Mouse (Mus musculus): ENCODE data around the gene Trabd2b.

Trabd2b gene

GRCm38 (mm10) chr4:114648532-114649074, 242.1 kb downstream of the Trabd2b start:
- no peak for DNase-seq (ENCODE audit: low spot score)

GRCm38 (mm10) chr4:114650551-114650950, 244.0 kb downstream of the Trabd2b start:
- no peak for DNase-seq (ENCODE audit: low spot score)

DNA sequence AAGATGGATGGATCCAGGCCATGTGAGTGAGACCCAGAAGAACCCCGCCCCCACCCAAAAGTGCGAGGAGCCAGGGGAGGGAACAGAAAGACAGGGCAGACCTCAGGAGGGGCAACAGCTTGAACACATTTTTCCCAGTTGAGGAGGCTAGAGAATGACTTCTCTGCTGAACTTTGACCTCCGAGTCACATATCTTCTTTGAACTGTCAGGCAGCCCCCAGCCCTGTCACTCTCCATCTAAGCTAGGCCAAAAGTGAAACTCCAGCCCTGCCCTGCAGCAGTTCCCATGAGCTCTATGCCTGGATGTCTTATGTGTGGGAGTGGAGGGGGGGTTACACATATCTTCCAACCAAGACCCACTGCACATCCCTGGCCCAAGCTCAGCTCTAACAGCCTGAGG, 244.5 kb downstream of the Trabd2b start:
- DNase-seq (ENCODE audit: low spot score): no peak

GRCm38 (mm10) chr4:114651606-114652005, 245.1 kb downstream of the Trabd2b start:
- no peak for DNase-seq (ENCODE audit: low spot score)

DNA sequence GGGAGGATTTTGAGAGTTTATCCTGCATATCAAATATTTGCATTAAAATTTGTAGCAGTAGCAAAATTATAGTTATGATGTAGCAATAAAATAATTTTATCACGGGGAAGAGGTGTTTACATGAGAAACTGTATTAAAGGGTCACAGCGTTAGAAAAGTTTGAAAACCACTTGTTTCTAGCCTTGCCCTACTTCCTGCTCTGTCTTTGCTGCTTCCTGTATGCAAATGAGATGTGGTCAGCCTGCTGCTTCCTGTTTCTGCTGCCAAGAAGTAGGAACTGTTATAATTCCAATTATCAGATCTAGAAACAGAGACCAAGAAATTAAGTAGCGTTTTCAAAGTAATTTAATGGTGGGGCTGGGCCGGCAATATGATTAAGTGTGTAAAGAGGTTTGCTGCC, 245.9 kb downstream of the Trabd2b start:
- DNase-seq (ENCODE audit: low spot score): no peak

DNA sequence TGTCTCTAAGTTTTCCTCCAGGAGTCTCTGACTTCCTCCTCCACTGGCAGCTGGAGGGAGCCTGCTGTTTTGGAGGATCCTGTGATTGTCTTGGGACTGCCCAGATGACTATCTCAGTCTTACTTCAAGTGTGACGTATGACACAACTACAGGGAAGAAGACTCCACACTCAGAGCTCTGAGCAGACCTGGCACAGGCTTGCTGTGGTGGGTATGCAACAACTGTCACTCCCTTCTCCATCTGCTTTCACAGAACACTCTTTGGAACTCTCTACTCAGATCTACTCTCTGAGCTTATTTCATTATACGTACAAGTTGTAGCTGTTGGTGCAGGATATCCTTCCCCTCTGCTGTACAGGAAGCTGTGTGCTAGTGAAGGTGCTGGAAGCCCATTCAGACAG, 251.4 kb downstream of the Trabd2b start:
- no peak for DNase-seq (ENCODE audit: low spot score)

DNA sequence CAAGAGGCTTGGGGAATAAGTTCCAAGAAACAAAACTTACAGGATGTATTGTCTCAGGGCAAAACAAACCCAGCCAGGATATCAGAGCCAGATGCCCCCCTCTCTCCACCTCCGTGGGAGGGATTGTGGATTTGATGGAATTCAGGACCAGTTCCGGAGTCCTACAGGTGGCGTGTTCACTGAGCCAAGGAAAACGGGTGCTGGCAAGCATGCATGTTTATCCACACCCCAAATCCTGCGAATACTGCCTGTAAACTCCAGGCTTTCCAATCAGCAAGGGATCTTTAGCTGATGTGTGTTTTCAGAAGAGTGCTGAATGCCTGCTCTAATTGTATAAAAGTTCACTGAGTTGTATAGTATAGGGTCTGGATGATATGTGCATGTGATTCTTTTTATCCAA, 253.4 kb downstream of the Trabd2b start:
- DNase-seq (ENCODE audit: low spot score): no peak

DNA sequence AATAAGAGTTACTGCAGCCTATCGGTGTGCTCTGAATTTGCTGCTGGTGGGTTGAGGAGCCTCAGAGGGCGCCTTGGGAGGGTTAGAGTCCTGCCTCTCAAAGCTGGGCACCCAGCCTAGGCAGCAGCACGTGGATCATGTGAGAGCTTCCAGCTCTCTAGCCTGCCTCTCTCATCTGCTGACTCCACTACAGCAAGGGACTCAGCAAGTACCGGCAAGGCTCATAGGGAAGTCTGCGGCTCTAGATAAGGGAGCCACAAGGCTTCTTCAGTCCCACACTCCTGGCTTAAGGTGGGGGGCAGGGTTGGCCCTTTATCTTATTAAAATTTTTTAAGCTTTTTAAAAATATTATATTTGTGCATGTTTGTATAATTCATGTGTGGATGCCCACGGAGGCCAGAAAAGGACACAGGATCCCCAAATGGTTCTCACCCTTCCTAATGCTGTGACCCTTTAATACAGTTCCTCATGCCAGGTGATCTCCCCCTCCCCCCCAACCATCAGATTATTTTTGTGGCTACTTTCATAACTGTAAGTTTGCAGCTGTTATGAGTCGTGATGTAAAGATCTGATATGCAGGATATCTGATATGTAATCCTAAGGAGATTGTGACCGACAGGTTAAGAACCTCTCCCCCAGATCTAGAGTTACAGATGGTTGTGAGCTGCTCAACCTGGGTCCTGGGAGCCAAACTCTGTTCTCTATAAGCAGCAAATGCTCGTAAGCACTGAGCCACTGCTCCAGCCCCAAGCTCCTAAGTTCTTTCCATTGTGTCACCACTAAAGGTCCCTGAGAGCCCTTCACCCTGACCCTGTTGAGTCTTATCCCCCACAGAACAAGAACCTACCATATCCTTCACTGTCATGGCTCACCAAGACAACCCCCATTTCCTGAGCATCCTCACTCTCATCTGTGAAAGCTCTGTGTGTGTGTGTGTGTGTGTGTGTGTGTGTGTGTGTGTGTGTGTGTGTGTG, 257.8 kb downstream of the Trabd2b start:
- DNase-seq (ENCODE audit: low spot score): no peak
